Mouse (Mus musculus) forebrain, embryonic 11.5 days (tissue): ENCODE data around the gene Ssbp3. TPM values are rescaled to one million over a fixed set of nuclear protein-coding genes. Genes with fewer than 3 reads are reported as not detected.

Source experiments
- ATAC-seq: fragments of 200-750 bp; cut with Nextera tagmentation; replicated peaks from 2 replicates; pipeline ENCODE4 v1.8.0; 2017; ENCODE audit warnings: moderate TSS enrichment; ENCODE audit not compliant: low FRiP score
- DNase-seq: peaks from one replicate; pipeline ENCODE4 v3.0.0-alpha.2; 2017; ENCODE audit warnings: low spot score
- H3K27ac ChIP-seq: fragments of 300-500 bp; sonication (generic); 2 replicates; pipeline ENCODE4 v1.5.1; 2014; ENCODE audit warnings: low read depth, low read length
- H3K27me3 ChIP-seq: fragments of 300-500 bp; sonication (generic); 2 replicates; pipeline ENCODE4 v1.6.1; 2014; ENCODE audit warnings: mild to moderate bottlenecking, low read length, mixed read lengths; ENCODE audit not compliant: control insufficient read depth, insufficient read depth
- H3K36me3 ChIP-seq: fragments of 300-500 bp; sonication (generic); 2 replicates; pipeline ENCODE4 v1.6.1; 2014; ENCODE audit warnings: mild to moderate bottlenecking, low read length, moderate library complexity, mixed read lengths; ENCODE audit not compliant: control insufficient read depth, insufficient read depth
- H3K4me1 ChIP-seq: fragments of 300-500 bp; sonication (generic); replicated peaks from 2 replicates; pipeline ENCODE4 v1.6.1; 2014; ENCODE audit warnings: low read length, mixed read lengths; ENCODE audit not compliant: control insufficient read depth, insufficient read depth
- H3K4me2 ChIP-seq: fragments of 300-500 bp; sonication (generic); 2 replicates; pipeline ENCODE4 v1.6.1; 2014; ENCODE audit warnings: low read depth, mild to moderate bottlenecking, low read length, moderate library complexity, mixed read lengths; ENCODE audit not compliant: severe bottlenecking
- H3K4me3 ChIP-seq: fragments of 300-500 bp; sonication (generic); 2 replicates; pipeline ENCODE4 v1.5.1; 2014; ENCODE audit warnings: low read depth, low read length
- H3K9ac ChIP-seq: fragments of 300-500 bp; sonication (generic); 2 replicates; pipeline ENCODE4 v1.6.1; 2014; ENCODE audit warnings: low read length
- H3K9me3 ChIP-seq: fragments of 300-500 bp; sonication (generic); 2 replicates; pipeline ENCODE4 v1.6.1; 2016; ENCODE audit warnings: low read length, mixed read lengths; ENCODE audit not compliant: control insufficient read depth
- WGBS: fragments of 180-500 bp; shearing (Covaris S2); extraction: QIAGEN DNeasy Blood & Tissue Kit; methylation state at CpG from one replicate; pipeline ENCODE4 v1.1.7; 2014; 5-methylcytosine and 5-hydroxymethylcytosine counted together
- polyA plus RNA-seq: library from polyadenylated mRNA; unstranded; fragments of >200 nt; fragmentation: Nextera tagmentation; extraction: Ambion mirVana; gene quantifications from 2 replicates; pipeline ENCODE4 v1.2.1, GENCODE M21; 2014

Ssbp3 gene
- polyA plus RNA-seq, 1 experiment from 2014 or later: 135 TPM

- Histone ChIP-seq H3K36me3 (no peaks in the 10 kb centered on the region), H3K9ac (no peak overlapping the region), H3K4me3 (no peak overlapping the region), H3K4me1 (peaks cover 9% of the 10 kb centered on the region), H3K27ac (no peak overlapping the region), H3K4me2 (no peak overlapping the region), H3K9me3 (no peaks in the 10 kb centered on the region), H3K27me3 (no peaks in the 10 kb centered on the region)
- WGBS: 78% methylated on average over 9 of the region's 9 CpGs
- ATAC-seq (no peak), DNase-seq (no peak)
Observed at GRCm38 (mm10) chr4:106964356-106964755, 53.9 kb downstream of the Ssbp3 start.

GRCm38 (mm10) chr4:106964996-106965395 lies 54.5 kb downstream of the Ssbp3 start:
- 72% methylated on average over 10 of the region's 10 CpGs for WGBS
- no peak overlapping the region for H3K9ac ChIP-seq
- no peak for DNase-seq
- ATAC-seq: no peak
- H3K36me3 ChIP-seq: no peaks in the 10 kb centered on the region
- H3K27me3 ChIP-seq: no peaks in the 10 kb centered on the region
- no peak overlapping the region for H3K27ac ChIP-seq
- no peaks in the 10 kb centered on the region for H3K9me3 ChIP-seq
- no peak overlapping the region for H3K4me3 ChIP-seq
- no peak overlapping the region for H3K4me2 ChIP-seq
- H3K4me1 ChIP-seq: peaks cover 4% of the 10 kb centered on the region; the same call in 1 of the 2 replicates

GRCm38 (mm10) chr4:106966443-106966842 lies 55.9 kb downstream of the Ssbp3 start:
- Histone ChIP-seq H3K9ac (no peak overlapping the region), H3K27me3 (no peaks in the 10 kb centered on the region), H3K4me3 (no peak overlapping the region), H3K27ac (no peak overlapping the region), H3K9me3 (no peaks in the 10 kb centered on the region), H3K4me2 (no peak overlapping the region), H3K4me1 (0 out of 2 replicates have a peak, but pooled peaks cover 4% of the 10 kb centered on the region), H3K36me3 (no peaks in the 10 kb centered on the region)
- DNase-seq (no peak), ATAC-seq (no peak)
- 85% methylated on average over 3 of the region's 3 CpGs for WGBS

- no peak overlapping the region for H3K9ac ChIP-seq
- H3K36me3 ChIP-seq: no peaks in the 10 kb centered on the region
- H3K4me3 ChIP-seq: no peak overlapping the region
- no peak overlapping the region for H3K27ac ChIP-seq
- H3K4me1 ChIP-seq: peaks cover 4% of the 10 kb centered on the region; the same call in 1 of the 2 replicates
- WGBS: 80% methylated on average over 8 of the region's 8 CpGs
- H3K4me2 ChIP-seq: no peak overlapping the region
- H3K27me3 ChIP-seq: no peaks in the 10 kb centered on the region
- DNase-seq: no peak
- ATAC-seq: no peak
- no peaks in the 10 kb centered on the region for H3K9me3 ChIP-seq
Observed at GRCm38 (mm10) chr4:106968910-106969309, 58.4 kb downstream of the Ssbp3 start.

- Histone ChIP-seq H3K4me3 (no peak overlapping the region), H3K4me2 (no peak overlapping the region), H3K27ac (no peak overlapping the region), H3K36me3 (no peaks in the 10 kb centered on the region), H3K9me3 (no peaks in the 10 kb centered on the region), H3K9ac (no peak overlapping the region), H3K27me3 (no peaks in the 10 kb centered on the region), H3K4me1 (peaks cover 11% of the 10 kb centered on the region)
- ATAC-seq: no peak
- no peak for DNase-seq
- 89% methylated on average over 7 of the region's 7 CpGs for WGBS
Observed at GRCm38 (mm10) chr4:106970786-106971185, 60.3 kb downstream of the Ssbp3 start.

GRCm38 (mm10) chr4:106972061-106972460 lies 61.6 kb downstream of the Ssbp3 start:
- H3K4me2 ChIP-seq: no peak overlapping the region
- no peaks in the 10 kb centered on the region for H3K27me3 ChIP-seq
- WGBS: 93% methylated on average over 4 of the region's 4 CpGs
- no peaks in the 10 kb centered on the region for H3K36me3 ChIP-seq
- H3K9ac ChIP-seq: no peak overlapping the region
- ATAC-seq (no peak), DNase-seq (no peak)
- no peaks in the 10 kb centered on the region for H3K9me3 ChIP-seq
- H3K4me1 ChIP-seq: peaks cover 23% of the 10 kb centered on the region
- no peak overlapping the region for H3K4me3 ChIP-seq
- H3K27ac ChIP-seq: no peak overlapping the region

- DNase-seq: no peak
- ATAC-seq: no peak
- Histone ChIP-seq H3K36me3 (no peaks in the 10 kb centered on the region), H3K27me3 (no peaks in the 10 kb centered on the region), H3K27ac (no peak overlapping the region), H3K4me3 (no peak overlapping the region), H3K9me3 (no peaks in the 10 kb centered on the region), H3K4me2 (no peak overlapping the region), H3K4me1 (peaks cover 30% of the 10 kb centered on the region), H3K9ac (no peak overlapping the region)
- WGBS: 83% methylated on average over 15 of the region's 15 CpGs
Observed at GRCm38 (mm10) chr4:106972461-106973384, 62.2 kb downstream of the Ssbp3 start.

- no peaks in the 10 kb centered on the region for H3K9me3 ChIP-seq
- DNase-seq (no peak), ATAC-seq (no peak)
- H3K4me1 ChIP-seq: peaks cover 36% of the 10 kb centered on the region
- H3K27me3 ChIP-seq: no peaks in the 10 kb centered on the region
- no peak overlapping the region for H3K27ac ChIP-seq
- WGBS: 78% methylated on average over 6 of the region's 6 CpGs
- H3K4me3 ChIP-seq: no peak overlapping the region
- H3K9ac ChIP-seq: no peak overlapping the region
- H3K4me2 ChIP-seq: no peak overlapping the region
- H3K36me3 ChIP-seq: no peaks in the 10 kb centered on the region
Observed at GRCm38 (mm10) chr4:106975324-106975723, 64.8 kb downstream of the Ssbp3 start.

GRCm38 (mm10) chr4:106975890-106976289 lies 65.4 kb downstream of the Ssbp3 start:
- Histone ChIP-seq H3K4me2 (no peak overlapping the region), H3K27ac (no peak overlapping the region)
- no peak for ATAC-seq

More at GRCm38 (mm10) chr4:106975890-106976289, 65.4 kb downstream of the Ssbp3 start:
- 27% methylated on average over 4 of the region's 4 CpGs for WGBS
- H3K4me1 ChIP-seq: peaks cover 39% of the 10 kb centered on the region
- no peaks in the 10 kb centered on the region for H3K36me3 ChIP-seq
- H3K27me3 ChIP-seq: no peaks in the 10 kb centered on the region
- no peak for DNase-seq
- H3K9ac ChIP-seq: no peak overlapping the region
- no peak overlapping the region for H3K4me3 ChIP-seq
- no peaks in the 10 kb centered on the region for H3K9me3 ChIP-seq
